Comparison of ENCODE assay signal across 8 mouse cellular contexts in genomic region chr11:96319910-96320309, GRCm38 (mm10). TPM values are rescaled to one million over a fixed set of nuclear protein-coding genes. Genes with fewer than 3 reads are reported as not detected.
DNase-seq lines count a peak whose midpoint lies in the region; ATAC-seq lines count a peak whose summit lies in the region.

No protein-coding gene starts in this region.

- H3K9ac ChIP-seq in heart, embryonic 11.5 days (ENCODE audit: low read depth, low read length), result peak overlapping the region; percentile 61; the same call in 1 of the 2 replicates
- no peak overlapping the region for H3K9ac ChIP-seq in embryonic facial prominence, embryonic 11.5 days (replicated peaks; ENCODE audit: low read length)
- no peak overlapping the region for H3K9ac ChIP-seq in midbrain, embryonic 14.5 days (replicated peaks; ENCODE audit: low read length)

- H3K36me3 ChIP-seq in heart, embryonic 11.5 days (ENCODE audit: control insufficient read depth, insufficient read depth, low read length), result no peaks in the 10 kb centered on the region
- no peaks in the 10 kb centered on the region for H3K36me3 ChIP-seq in embryonic facial prominence, embryonic 11.5 days (replicated peaks; ENCODE audit: control insufficient read depth, insufficient read depth, low read depth, low read length)
- H3K36me3 ChIP-seq in midbrain, embryonic 14.5 days (ENCODE audit: control insufficient read depth, insufficient read depth, low read length), result no peaks in the 10 kb centered on the region

- WGBS in heart, embryonic 11.5 days (ENCODE audit: insufficient replicate concordance), result under 1% methylated on average over 29 of the region's 29 CpGs
- WGBS in embryonic facial prominence, embryonic 11.5 days, result under 1% methylated on average over 29 of the region's 29 CpGs
- under 1% methylated on average over 29 of the region's 29 CpGs for WGBS in midbrain, embryonic 14.5 days

- peaks cover 4% of the 10 kb centered on the region; the same call in 1 of the 2 replicates for H3K4me1 ChIP-seq in heart, embryonic 11.5 days (ENCODE audit: control insufficient read depth, insufficient read depth, low read length)
- H3K4me1 ChIP-seq in embryonic facial prominence, embryonic 11.5 days (ENCODE audit: control insufficient read depth, insufficient read depth, low read length), result no peaks in the 10 kb centered on the region; the same call in 1 of the 2 replicates
- H3K4me1 ChIP-seq in midbrain, embryonic 14.5 days (ENCODE audit: control insufficient read depth, insufficient read depth, low read length), result no peaks in the 10 kb centered on the region

- peak overlapping the region; percentile 80; the same call in 1 of the 2 replicates for H3K27ac ChIP-seq in heart, embryonic 11.5 days (ENCODE audit: low read depth, low read length)
- no peak overlapping the region for H3K27ac ChIP-seq in embryonic facial prominence, embryonic 11.5 days (replicated peaks; ENCODE audit: low read depth, low read length)
- H3K27ac ChIP-seq in midbrain, embryonic 14.5 days (replicated peaks; ENCODE audit: low read depth, low read length), result no peak overlapping the region

- H3K4me3 ChIP-seq in heart, embryonic 11.5 days (ENCODE audit: low read depth, low read length), result peak overlapping the region; percentile 55
- H3K4me3 ChIP-seq in embryonic facial prominence, embryonic 11.5 days (ENCODE audit: low read depth, low read length), result 0 out of 2 replicates have a peak overlapping the region, but pooled peaks have one; percentile 7
- H3K4me3 ChIP-seq in midbrain, embryonic 14.5 days (replicated peaks; ENCODE audit: low read depth, low read length), result no peak overlapping the region

- peak overlapping the region; percentile 74 for H3K4me2 ChIP-seq in heart, embryonic 11.5 days
- H3K4me2 ChIP-seq in embryonic facial prominence, embryonic 11.5 days (ENCODE audit: low read depth, low read length), result no peak overlapping the region
- no peak overlapping the region for H3K4me2 ChIP-seq in midbrain, embryonic 14.5 days (ENCODE audit: low read length)

- H3K9me3 ChIP-seq in heart, embryonic 11.5 days (replicated peaks; ENCODE audit: control insufficient read depth, low read length), result no peaks in the 10 kb centered on the region
- H3K9me3 ChIP-seq in embryonic facial prominence, embryonic 11.5 days (replicated peaks; ENCODE audit: control insufficient read depth, low read length), result no peaks in the 10 kb centered on the region
- no peaks in the 10 kb centered on the region for H3K9me3 ChIP-seq in midbrain, embryonic 14.5 days (ENCODE audit: control insufficient read depth, low read length)

- peaks cover 90% of the 10 kb centered on the region for H3K27me3 ChIP-seq in heart, embryonic 11.5 days (ENCODE audit: control insufficient read depth, insufficient read depth, low read length)
- H3K27me3 ChIP-seq in embryonic facial prominence, embryonic 11.5 days (ENCODE audit: control insufficient read depth, insufficient read depth, low read length), result peaks cover 88% of the 10 kb centered on the region
- H3K27me3 ChIP-seq in midbrain, embryonic 14.5 days (ENCODE audit: control insufficient read depth, insufficient read depth, low read length), result peaks cover 100% of the 10 kb centered on the region

- no peak for ATAC-seq in heart, embryonic 11.5 days (replicated peaks; ENCODE audit: insufficient number of reproducible peaks, low FRiP score, low TSS enrichment)
- no peak for ATAC-seq in embryonic facial prominence, embryonic 11.5 days (replicated peaks; ENCODE audit: insufficient number of reproducible peaks, low FRiP score, low TSS enrichment, low read depth)
- ATAC-seq in midbrain, embryonic 14.5 days (ENCODE audit: low FRiP score, low TSS enrichment), result no peak

- DNase-seq in heart, adult 8-10 months (ENCODE audit: low spot score), result no peak
- DNase-seq in embryonic facial prominence, embryonic 11.5 days (ENCODE audit: low spot score), result no peak
- DNase-seq in kidney, postnatal 10 days, result peak; percentile 80
- peak; percentile 67 for DNase-seq in neural tube, embryonic 10.5 days (ENCODE audit: extremely low spot score, low spot score)
- DNase-seq in midbrain, embryonic 14.5 days, result no peak
- DNase-seq in retina, embryonic 14.5 days (ENCODE audit: low spot score), result no peak
- DNase-seq in c-Kit-positive CD71-positive TER-119-positive erythroid progenitor cells, embryonic 14.5 days (ENCODE audit: low spot score), result no peak

RNA-seq across cellular contexts. Expression of gene Hoxb4, which starts 1.8 kb away (rescaled TPM):
- polyA plus RNA-seq in heart, embryonic 11.5 days (2014; fragmentation: Nextera tagmentation; extraction: Ambion mirVana), result 0.21 and 0.77 TPM in 2 replicates
- total RNA-seq in heart, adult 8-10 months (2022), result under 1 TPM; 0.35 to 0.63 (median 0.53) TPM
- 0.18 and 0.24 TPM in 2 replicates for polyA plus RNA-seq in embryonic facial prominence, embryonic 11.5 days (2014; fragmentation: Nextera tagmentation; extraction: Ambion mirVana)
- polyA plus RNA-seq in midbrain, embryonic 14.5 days (2014; fragmentation: Nextera tagmentation; extraction: Ambion mirVana), result not detected in 2 replicates

RNA-seq across cellular contexts. Expression of gene Hoxb3, which starts 3.2 kb away (rescaled TPM):
- 0.74 and 1.0 TPM in 2 replicates for polyA plus RNA-seq in heart, embryonic 11.5 days (2014; fragmentation: Nextera tagmentation; extraction: Ambion mirVana)
- under 1 TPM; 0.25 to 0.37 (median 0.30) TPM for total RNA-seq in heart, adult 8-10 months (2022)
- polyA plus RNA-seq in embryonic facial prominence, embryonic 11.5 days (2014; fragmentation: Nextera tagmentation; extraction: Ambion mirVana), result 0.65 and 0.79 TPM in 2 replicates
- not detected in 2 replicates for polyA plus RNA-seq in midbrain, embryonic 14.5 days (2014; fragmentation: Nextera tagmentation; extraction: Ambion mirVana)

RNA-seq across cellular contexts. Expression of gene Hoxb5, which starts 16.8 kb away (rescaled TPM):
- 0.65 and 2.4 TPM in 2 replicates for polyA plus RNA-seq in heart, embryonic 11.5 days (2014; fragmentation: Nextera tagmentation; extraction: Ambion mirVana)
- total RNA-seq in heart, adult 8-10 months (2022), result under 1 TPM in 1 of 4 experiments, not detected in 3; 0.11 TPM
- polyA plus RNA-seq in embryonic facial prominence, embryonic 11.5 days (2014; fragmentation: Nextera tagmentation; extraction: Ambion mirVana), result 0.67 and 2.0 TPM in 2 replicates
- polyA plus RNA-seq in midbrain, embryonic 14.5 days (2014; fragmentation: Nextera tagmentation; extraction: Ambion mirVana), result not detected in 2 replicates

RNA-seq across cellular contexts. Expression of gene Hoxb6, which starts 27.6 kb away (rescaled TPM):
- 0.32 and 0.90 TPM in 2 replicates for polyA plus RNA-seq in heart, embryonic 11.5 days (2014; fragmentation: Nextera tagmentation; extraction: Ambion mirVana)
- total RNA-seq in heart, adult 8-10 months (2022), result not detected
- polyA plus RNA-seq in embryonic facial prominence, embryonic 11.5 days (2014; fragmentation: Nextera tagmentation; extraction: Ambion mirVana), result 0.73 and 1.2 TPM in 2 replicates
- polyA plus RNA-seq in midbrain, embryonic 14.5 days (2014; fragmentation: Nextera tagmentation; extraction: Ambion mirVana), result not detected in 2 replicates

RNA-seq across cellular contexts. Expression of gene Hoxb2, which starts 30.4 kb away (rescaled TPM):
- polyA plus RNA-seq in heart, embryonic 11.5 days (2014; fragmentation: Nextera tagmentation; extraction: Ambion mirVana), result 4.5 and 7.4 TPM in 2 replicates
- total RNA-seq in heart, adult 8-10 months (2022), result under 1 TPM; 0.38 to 0.80 (median 0.64) TPM
- polyA plus RNA-seq in embryonic facial prominence, embryonic 11.5 days (2014; fragmentation: Nextera tagmentation; extraction: Ambion mirVana), result 6.3 and 8.4 TPM in 2 replicates
- polyA plus RNA-seq in midbrain, embryonic 14.5 days (2014; fragmentation: Nextera tagmentation; extraction: Ambion mirVana), result 0.17 TPM in 1 of 2 replicates, not detected in the other

Comparison
In these comparisons a context has a peak if more than half of its experiments do, and no peak if none do; other contexts are left out.
1. DNase-seq: peak in kidney, postnatal 10 days (single experiment) and neural tube, embryonic 10.5 days (single experiment); none in heart, adult 8-10 months (single experiment), embryonic facial prominence, embryonic 11.5 days (single experiment), midbrain, embryonic 14.5 days (single experiment), retina, embryonic 14.5 days (single experiment) and c-Kit-positive CD71-positive TER-119-positive erythroid progenitor cells, embryonic 14.5 days (single experiment).